Mouse (Mus musculus) gastrocnemius, postnatal 25 days (tissue): ENCODE measurements at regions not wholly inside any gene's neighbourhood (a gene's known extent, or its start where the extent isn't known, plus 50 kb on each side); places are given as distances from the start of the nearest gene placed in this dataset.
A peak's percentile ranks its signal among the peaks of the same experiment; 100 is the strongest.

Source experiments
- DNase-seq: peaks from one replicate; pipeline ENCODE4 v3.0.0; 2022

DNA sequence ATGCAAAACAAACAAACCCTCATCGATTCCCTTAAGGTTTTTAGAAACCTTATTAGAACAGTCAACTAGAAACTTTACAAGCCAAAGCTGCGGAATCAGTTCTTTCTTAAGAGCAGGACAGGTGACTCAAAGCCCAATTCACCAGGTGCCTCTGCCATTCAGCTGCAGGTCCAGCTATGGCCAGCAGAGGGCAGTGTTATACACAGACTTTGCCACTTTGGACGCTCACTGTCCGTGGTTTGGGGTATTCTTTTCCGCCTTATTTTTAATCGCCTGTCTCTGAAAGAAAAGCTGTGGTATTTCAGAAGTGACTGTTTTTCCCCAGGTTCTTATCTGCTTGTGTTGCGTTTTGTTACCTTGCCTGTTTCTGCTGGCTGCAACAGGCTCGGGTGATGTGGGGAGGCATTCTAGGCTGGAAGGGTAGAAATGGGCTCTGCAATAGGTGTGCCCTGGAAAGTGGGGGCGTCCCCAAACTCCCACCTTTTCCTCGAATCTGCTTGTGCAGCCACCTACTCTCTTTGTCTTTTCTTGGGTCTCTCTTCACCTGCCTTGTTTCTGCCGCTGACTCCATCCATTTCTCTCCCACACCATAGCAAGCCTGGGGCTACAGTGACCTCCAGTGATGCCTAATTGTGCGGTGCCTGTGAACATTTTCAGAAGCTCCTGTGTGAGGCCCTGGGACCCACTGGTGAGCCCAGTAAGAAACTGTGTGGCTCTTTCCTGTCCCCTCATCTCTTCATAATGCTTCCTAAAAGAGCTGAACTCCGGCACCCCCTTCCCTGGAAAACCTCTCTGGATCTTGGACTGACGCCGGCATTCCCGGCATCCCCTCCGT lies 142.4 kb downstream of the Mtx3 start:
- DNase-seq, result no peak

DNA sequence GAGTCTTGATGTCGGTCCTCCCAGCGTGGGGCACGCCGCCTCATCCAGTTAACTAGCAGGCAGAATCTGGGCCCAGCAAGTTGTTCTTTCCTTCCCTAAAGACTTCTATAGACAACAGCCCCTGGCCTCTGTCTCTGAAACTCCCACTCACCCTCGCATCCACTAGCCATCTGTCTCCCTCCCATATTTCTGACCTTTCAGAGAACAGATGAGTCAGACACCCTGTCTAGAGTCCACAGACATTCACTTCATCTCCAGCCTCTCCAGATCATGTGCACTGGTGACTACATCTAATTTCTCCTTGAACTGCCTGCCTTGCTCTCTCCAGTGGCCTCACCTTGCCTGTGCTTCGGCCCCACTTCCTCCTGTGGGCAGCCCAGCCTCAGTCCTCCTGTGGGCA lies 143.1 kb downstream of the Mtx3 start:
- no peak for DNase-seq

DNA sequence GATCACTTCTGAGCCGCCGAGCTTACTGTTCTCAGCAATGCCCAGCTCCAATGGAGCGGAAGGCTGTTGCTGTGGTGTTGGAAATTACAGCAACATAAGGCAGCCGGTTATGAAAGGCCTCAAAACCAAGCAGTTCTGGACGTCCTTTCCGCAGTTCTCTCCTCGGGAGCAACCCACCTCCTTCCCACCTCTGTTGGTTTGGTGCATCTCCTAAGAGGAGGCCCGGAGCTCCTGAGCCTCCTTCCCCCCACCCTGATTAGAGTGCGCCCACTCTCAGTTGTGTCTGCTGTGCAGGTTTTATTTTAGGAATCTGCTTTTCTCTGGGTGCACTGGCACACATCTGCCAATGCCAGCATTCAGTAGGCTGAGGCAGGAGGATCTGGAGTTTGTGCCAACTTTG lies 144.0 kb downstream of the Mtx3 start:
- no peak for DNase-seq

DNA sequence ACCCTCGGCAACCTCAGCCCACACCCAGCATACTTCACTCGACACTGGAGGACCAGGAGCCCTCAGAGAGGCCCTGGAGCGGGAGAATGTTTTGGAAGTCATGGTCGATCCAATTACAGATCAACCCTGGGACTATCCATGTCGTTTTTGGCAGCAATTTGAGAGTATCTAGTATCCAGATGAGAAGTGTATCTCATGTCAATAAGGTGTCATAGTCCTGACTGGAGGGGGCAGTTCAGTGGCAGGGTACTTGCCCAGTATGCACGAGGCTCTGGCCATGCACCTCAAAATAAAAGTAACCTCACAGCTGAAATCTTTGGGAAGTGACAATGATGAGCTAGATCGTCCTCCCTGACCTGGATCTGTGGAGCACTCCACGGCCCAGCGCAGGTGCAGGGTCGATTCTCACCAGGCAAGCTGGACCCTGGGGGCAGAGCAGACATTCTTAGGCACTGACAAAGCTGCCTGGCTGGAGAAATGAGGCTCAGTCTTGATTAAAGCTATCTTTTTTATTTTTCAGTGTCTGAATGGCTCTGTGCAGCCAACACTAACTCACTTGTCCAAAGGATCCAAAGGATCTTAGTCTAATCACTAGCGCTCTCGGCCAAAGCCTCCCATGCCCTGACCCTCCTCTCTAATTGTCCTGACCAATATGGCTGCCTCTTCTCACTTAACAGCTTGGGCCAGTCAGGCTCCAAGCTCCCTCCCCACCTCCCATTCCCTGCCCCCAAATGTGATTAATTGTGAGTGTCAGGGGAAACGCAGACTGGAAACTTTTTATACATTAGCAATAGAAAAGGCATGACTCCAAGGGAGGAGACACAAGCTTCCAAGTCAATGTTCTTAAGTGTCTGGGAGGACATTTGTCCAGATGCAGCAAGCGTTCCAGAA lies 146.0 kb downstream of the Mtx3 start:
- peak; percentile 62 for DNase-seq
